Mouse (Mus musculus) CD4-positive, CD25-positive, alpha-beta regulatory T cell (primary cell): ENCODE data around the gene Sh3gl2. TPM values are rescaled to one million over a fixed set of nuclear protein-coding genes. Genes with fewer than 3 reads are reported as not detected.

Experiments
- polyA plus RNA-seq: library from polyadenylated mRNA; unstranded; fragments of 100-300 nt; shearing (Covaris generic); gene quantifications from one replicate; pipeline ENCODE4 v1.2.1, GENCODE M21; 2017

The Sh3gl2 gene
- polyA plus RNA-seq: not detected

DNA sequence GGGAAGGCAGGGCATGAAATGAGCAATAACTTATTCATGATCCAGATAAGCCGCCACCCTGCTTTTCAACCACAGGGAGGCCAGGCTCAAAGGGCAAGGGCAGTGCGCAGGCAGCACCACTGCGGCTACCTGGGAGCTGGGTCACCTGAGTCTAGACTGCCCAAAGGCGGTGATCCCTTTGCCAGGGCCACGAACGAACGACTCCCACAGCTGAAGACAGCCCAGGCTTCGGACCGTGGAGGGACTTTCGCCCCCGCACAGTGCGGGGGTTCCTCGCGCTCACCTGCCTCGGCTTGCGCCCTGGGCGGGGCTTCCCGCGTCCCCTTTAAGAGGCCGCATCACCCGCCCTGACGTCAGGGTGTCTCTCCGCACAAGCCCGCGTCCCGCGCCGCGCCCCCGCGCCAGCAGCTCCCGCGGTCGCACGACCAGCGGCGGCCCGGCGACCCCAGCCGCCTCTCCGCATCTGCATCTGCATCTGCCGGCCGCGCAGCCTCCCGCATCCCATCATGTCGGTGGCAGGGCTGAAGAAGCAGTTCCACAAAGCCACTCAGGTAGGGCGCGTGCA, at the start of gene Sh3gl2:
Gene Sh3gl2 (plus strand): TSS at position 56 of the 565 bp plus-strand sequence.

DNA sequence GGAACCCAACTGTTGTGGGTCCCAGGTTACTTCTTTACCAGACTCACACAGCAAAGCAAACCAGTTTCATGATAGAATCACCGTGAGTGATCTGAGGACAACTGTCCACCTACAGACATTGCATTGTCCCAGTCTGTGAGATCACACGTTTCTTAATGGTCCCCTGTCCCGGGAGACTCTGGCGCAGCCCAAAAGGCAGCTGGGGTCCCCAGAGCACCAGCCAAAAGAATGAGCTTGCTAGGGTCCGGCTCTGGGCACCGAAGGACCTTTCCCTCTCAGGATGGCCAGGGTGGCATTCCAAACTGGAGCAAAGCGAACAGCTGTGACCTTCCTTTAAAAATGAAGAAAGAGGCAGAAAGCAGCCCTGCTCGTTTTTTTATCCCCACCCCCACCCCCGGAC, 308.9 kb downstream of the Sh3gl2 start, which contains the start of gene Adamtsl1:
Gene Adamtsl1 (plus strand): TSS at position 381 of the 400 bp plus-strand sequence.

